Mouse (Mus musculus): ENCODE measurements around the gene Dctn5.
"Not testable (repeated sequence)": the region's sequence is repeated elsewhere in the genome, so short reads cannot be mapped to it uniquely, and the experiment has no call there.

Dctn5 gene

DNA sequence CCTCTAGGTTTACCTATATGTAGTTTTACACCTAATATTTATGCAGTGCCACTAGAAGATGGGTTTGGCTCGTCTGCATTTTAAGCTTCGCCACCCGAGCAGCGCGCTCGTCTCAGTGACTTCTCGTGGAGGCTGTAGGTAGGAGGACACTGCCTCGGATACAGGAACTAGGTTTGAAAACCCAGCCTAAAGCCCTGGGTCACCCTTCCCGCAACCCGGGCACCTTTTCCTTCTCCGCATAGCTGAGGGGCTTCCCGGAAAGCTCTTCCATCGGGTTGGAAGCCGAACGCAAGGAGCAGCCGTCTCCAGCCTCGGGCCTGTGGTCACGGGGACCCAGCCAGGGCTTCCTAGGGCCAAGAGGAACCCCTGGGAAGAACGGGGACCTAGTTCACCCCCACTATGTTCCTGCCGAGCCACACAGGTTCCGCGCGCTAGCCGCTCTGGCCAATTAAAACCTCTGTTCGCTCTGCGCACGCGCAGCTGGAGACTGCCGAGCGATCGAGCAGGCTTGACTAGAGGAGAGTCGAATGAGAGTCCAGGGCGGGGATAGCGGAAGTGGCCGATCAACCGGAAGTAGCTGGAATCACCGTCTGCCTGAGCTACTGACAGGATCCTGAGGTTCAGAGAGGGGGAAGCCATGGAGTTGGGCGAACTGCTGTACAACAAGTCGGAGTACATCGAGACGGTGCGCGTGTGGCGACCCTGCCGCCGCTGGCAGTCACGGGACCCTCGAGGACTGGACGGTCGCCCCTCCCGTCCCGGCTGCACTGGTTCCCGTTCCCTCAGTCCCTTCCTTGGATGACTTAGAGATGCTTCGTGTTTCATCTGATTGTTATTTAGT is at the start of gene Dctn5, which contains the start of gene Palb2:
Gene Dctn5, plus strand, starts transcription at position 545 of the 841 bp plus-strand sequence.
Gene Palb2, minus strand, starts transcription at position 489 of the 841 bp plus-strand sequence.
- DNase-seq: peak; percentile 99

DNA sequence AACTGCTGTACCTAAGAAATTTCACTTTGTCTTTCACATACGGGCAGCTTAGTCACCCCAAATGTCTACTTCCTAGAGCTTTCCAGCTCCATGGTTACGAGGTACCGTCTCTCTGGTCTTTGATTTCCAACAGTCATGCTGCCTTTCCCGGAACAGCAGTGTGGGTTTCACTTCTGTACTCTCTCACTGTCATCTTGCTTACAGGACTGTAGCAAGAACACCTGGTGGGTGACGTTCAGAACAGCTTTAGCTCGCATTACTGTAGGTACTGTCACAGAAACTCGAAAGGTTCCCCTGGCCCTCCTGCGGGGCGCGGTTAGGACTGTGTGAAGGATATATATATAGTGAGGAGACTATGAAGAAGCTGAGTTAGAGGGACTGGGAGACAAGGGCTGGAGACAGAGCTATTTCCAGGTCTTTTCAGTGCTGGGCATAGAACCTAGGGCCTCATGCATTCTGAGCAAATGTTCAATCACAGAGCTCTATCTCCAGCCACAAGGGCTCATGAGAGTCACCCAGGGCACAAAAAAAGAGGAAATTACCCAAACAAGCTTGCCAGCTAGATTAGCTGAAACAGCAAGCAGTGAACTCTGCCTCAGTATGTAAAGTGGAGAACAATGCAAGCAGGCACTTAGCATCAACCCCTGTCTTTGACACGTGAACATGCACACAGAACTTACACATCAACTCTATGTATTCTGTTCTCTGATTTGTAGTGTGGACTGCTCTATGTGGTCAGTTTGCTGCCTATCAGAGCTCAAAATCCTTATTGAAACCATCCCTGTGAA is 45.5 kb upstream of the Dctn5 start:
- no peak for DNase-seq

DNA sequence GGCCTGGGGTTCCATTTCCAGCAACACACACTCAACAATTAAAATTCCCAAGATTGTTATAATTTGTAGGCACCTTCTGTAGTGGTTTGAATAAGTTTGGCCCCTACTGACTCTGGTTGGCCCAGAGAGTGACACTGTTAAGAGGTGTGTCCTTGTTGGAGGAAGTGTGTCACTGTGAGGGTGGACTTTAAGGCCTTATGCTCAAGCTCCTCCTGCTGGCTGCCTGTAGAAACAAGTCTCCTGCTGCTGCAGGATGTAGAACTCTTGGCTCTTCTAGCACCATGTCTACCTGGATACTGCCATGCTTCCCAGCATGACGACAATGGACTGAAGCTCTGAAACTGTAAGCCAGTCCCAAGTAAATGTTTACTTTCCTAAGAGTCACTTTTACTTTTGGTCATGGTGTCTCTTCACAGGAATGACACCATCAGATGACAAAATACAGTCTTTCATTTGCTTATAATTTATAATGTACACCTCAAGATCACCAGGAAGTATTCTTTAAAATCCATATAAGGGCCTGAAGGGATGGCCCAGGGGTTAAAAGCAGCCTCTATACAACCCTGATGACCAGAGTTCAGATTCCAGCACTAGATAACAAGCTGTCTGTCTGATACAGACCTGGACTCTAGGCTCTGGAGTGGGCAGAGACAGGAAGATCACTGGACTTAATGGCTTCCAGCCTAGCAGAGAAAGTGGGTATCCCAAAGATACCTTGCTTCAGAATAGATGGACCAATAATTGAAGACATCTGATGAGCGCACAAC is 38.1 kb upstream of the Dctn5 start:
- no peak for DNase-seq

DNA sequence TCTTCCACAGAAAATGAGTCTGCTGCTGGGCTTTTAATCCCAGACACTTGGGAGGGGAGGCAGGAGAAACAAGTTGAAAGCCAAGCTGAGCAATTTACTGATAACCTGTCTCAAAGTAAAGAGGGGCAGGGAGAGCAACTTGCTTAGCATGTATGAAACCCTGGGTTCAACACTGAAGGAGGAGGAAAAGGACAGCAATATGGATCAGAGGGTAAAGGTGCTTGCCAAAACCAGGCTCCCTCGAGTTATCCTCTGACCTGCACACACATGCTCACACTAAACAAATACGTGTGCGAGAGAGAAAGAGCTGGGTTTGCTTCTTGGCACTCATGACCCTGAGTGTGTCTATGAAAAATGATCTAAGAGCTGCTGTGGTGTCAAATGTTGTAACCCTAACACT is 34.8 kb upstream of the Dctn5 start:
- no peak for DNase-seq

DNA sequence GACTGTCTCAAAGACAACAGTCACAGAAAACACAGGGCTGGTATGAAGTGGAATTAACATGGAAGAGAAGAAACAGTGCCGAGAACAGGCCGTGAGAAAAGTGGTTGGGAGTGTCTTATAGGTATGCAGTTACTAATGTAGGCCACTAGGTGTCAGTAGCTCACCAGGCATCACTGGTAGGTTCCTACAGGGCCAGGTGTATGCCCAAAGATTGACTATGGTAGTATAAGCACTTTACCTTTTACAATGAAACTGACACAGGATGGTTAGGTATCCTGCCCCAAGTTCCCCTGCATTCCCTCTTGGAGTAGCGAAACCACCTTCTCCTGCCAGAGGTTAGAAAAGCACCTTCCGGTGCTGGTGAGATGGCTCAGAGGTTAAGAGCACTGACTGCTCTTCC is 33.6 kb upstream of the Dctn5 start:
- peak; percentile 21 for DNase-seq

DNA sequence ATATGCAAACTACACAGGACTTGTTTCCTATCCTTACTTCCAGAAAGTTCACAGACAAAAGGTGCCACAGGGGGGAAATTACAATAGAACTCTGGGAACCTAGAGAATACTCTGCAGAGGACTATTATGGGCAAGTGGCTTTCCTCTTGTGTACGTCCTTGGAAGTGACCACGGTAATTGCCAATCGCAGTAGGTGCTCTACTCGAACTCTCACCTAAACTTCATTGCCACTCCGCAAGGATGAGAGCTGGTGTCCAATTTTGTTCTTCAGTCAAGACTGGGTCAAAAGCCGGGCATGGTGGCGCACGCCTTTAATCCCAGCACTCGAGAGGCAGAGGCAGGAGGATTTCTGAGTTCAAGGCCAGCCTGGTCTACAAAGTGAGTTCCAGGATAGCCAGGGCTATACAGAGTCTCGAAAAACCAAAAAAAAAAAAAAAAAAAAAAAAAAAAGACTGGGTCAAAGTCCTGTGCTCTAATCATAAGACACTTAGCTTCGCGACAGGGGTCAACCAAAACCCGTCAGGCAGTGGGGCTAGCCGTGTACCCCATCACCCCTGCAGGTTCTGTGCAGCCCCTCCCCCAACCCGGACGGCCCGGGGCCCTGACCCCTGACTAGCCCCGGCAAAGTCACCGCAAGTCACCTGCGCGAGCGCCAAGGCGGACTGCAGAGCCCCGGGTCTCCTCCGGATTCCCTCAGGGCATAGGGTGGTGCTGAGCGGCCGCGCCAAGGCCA is 31.7 kb upstream of the Dctn5 start:
- DNase-seq: not testable (repeated sequence)

DNA sequence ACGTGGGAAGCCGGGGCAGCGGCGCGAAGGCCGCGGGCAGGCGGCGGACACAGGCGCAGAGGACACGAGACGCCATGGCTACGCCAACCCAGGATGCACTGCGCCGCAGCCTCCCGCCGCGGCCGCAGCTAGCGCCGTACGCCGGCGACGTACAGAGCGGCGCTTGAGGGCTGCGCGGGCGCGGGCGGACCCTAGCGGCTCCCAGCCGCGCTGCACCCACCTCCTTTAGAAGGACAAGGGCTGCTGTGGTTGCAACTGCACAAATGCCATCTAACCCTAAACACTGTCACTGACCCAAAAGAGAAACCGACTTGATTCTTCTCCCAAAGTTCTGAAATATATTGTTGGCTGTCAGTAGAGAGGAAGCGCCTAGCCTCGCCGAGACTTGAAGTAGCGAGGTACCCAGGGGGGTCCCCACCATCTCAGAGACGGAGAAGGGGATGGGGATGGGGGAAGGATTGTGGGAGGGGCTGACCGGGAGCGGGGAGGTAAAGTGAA is 31.0 kb upstream of the Dctn5 start, which contains the start of gene Ndufab1:
Gene Ndufab1, minus strand, starts transcription at position 140 of the 498 bp plus-strand sequence.
- peak; percentile 92 for DNase-seq

DNA sequence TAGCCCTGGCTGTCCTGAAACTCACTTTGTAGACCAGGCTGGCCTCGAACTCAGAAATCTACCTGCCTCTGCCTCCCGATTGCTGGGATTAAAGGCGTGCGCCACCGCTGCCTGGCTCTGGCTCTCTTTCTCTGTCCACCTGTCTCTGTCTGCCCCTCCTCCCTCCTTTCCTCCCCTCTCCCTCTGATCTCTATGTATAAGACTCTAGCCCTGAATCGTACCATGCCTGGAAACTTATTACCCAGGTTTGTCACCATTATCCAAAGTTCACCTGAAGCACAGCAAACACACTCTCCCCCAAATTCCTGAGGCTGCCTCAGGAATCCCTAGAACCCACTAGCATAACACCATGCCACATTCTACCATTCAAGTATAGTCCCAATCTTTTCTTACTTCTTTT is 24.6 kb upstream of the Dctn5 start:
- DNase-seq: no peak

DNA sequence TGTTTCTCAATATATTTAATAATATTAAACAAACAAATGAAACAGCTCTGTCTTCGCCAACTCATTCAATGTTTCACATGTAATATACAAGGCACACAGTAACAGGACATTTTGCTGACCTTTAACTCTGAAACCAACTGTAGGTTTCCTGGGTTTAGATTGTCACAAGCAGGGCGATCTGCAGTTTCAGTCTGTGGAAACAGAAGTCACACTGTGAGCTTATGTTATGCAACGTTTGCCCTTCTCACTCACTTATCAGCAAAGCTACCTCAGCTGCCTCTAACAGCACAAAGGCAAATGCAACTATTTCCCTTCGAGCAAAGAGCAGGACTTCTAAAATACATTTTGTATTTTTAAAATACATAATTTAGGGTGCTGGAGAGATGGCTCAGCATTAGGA is 9.3 kb upstream of the Dctn5 start:
- no peak for DNase-seq

DNA sequence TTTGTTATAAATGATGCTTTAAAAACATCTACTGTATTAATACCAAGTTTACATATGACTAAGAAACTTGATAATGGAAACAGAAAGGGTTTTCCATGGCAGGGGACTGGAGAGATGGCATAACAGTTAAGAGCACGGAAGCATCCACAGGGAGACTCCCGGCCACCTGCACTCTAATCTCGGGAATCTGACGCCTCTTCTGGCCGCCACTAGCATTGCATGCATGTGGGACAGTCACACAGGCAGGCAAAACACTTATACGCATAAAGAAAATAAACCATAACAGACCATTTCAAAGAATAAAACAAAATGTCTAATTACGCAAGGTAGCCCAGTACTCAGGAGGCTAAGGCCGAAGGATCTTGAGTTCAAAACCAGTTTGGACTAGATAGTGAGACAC is 7.2 kb upstream of the Dctn5 start:
- DNase-seq: no peak

DNA sequence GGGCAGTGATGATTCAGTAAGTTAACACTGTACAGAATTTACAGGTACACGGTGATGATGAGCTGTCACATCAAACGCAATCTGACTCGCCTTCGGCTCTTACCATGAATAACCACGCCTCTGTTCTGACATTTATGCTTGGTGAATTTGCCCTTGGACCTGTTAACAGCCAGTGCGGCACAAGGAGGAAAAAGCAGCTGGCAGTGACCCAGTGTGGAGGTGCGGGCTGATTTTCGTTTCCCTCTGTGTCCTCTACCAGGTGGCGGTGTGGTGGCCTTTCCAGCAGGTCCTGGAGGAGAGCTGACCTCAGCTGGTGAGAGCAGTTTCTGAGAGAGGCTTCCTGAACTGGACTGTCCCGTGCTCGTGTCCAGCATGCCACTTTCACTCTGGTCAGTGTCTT is 5.9 kb upstream of the Dctn5 start:
- no peak for DNase-seq

DNA sequence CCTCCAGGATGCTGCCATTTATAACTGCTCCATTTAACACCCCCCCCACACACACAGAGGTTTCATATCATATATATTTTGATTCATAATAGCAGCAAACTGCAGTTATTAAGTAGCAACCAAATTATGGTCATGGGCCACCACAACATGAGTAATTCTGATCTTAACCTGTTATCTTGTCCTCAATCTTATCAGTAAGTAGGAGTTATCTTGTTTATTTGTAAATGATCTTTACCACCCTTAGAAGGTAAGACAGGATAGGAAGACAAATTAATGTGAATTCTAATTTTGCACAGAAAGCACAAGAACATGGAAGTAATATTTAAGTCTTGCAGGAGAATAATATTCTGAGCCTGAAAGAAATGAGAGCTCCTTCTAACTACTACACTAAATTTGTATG is 1.0 kb upstream of the Dctn5 start:
- DNase-seq: no peak

DNA sequence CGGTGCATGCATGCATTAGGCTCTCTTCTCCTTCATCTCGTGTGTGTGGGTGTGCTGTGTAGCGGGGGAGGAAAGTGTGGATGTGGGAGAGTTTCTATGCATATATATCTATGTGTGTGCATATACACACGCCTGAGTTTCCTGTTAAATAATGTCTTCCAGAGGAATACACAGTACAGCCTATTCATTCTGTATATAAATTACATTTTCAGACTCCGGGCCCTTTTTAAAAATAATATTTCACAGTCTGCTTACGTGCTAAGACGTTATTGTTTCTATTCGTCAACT is 441 bp downstream of the Dctn5 start:
- no peak for DNase-seq

DNA sequence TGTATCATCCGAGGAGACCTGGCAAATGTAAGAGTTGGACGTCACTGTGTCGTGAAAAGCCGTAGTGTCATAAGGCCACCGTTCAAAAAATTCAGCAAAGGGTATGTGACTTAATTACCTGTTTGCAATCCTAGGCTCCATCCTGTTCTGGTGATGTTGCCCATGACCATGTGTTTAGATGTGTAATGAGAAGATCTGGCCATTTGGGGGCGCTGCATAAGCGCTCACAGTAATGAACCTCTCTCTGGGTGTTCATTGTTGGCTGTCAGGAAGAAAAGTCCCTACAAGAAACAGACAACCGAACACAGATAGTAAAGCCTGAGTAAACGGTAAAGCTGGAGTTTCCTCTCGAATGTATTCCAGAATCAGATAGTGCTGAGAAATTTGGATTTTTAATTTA is 2.2 kb downstream of the Dctn5 start:
- DNase-seq: no peak

DNA sequence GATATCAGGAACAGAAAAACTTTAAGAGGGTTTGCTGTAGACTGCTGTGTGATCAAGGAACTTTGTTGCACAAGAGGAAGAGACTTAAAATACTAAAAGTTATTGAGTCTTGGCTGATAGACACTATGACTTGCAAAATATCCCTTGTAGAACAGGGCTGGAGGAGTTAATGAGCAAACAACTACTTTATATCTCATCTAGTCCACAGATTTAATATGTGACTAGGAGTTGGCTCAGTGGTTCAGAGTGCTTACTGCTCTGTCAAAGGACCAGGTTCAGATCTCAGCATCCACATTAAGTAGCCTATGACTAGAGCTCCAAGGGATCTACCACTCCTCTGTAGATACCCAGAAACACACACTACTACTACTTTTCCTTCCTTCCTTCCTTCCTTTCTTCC is 4.2 kb downstream of the Dctn5 start:
- no peak for DNase-seq

DNA sequence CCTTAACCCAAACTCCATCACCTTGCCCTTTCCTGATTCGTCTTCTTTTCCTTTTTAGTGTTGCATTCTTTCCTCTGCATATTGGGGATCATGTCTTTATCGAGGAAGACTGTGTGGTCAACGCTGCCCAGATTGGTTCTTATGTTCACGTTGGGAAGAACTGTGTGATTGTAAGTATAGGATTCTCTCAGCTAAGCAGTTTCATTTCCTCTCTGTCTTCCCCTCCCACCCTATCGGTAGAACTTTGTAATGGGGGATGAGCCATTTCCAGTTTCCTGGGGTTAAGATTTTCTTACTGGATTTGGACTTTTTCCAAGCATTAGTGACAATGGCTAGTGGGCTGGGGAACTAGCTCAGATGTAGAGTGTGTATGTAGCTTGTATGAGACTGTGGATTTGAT is 5.3 kb downstream of the Dctn5 start:
- DNase-seq: no peak

DNA sequence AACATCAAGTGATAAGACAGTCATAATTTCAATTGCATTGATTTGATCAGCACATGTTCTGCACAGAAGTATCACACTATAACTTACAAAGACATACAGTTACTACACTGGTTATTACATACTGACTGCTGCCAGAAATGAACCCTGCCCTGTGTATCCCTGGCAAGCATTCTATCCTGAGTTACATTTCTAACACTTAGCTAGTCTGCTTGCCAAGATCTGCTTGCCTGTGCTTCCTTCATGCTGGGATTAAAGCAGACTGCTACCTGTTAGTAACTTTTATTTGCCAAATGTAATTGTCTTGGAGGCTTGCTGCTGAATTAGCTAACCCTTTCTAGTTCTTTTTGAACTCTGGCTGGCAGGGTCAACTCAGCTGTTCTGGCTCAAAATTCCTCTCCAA is 8.2 kb downstream of the Dctn5 start:
- DNase-seq: no peak

DNA sequence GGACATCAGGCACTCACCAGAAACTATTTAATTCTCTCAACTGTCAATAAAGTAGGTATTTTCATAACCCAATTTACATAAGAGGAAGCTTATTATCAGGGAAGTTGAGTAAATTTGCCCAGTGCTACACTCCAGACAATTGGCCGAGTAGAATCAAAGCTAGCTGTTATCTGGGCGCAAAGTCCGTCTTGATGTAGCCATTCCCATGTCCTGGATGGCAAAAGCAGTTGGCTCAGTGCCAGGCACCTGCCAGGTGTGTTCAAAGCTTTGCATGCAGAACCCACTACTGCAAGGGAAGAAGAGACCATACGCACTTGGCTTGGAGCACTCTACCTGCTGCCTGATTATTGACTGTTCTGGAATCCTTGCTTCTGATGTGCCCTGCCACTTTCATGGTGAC is 19.6 kb downstream of the Dctn5 start:
- no peak for DNase-seq

DNA sequence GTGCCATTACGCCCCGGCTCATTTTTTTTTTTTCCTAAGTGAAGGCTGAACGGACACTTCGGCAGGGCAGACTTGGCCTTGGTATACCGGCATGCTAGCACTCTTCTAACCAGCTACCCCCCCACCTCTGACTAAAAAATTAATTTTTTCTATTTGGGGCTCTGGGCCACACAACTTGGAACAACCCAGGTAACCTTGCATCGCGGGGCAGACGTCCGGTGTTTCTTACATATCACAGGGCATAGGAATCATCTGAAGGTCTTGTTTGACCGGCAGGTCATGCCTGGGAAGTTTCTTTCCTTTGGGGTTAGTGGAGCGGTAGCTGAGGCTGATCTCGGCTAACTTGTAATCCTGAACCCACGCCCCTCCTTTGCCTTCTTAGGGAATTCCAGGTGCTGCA is 25.6 kb downstream of the Dctn5 start:
- DNase-seq: no peak

DNA sequence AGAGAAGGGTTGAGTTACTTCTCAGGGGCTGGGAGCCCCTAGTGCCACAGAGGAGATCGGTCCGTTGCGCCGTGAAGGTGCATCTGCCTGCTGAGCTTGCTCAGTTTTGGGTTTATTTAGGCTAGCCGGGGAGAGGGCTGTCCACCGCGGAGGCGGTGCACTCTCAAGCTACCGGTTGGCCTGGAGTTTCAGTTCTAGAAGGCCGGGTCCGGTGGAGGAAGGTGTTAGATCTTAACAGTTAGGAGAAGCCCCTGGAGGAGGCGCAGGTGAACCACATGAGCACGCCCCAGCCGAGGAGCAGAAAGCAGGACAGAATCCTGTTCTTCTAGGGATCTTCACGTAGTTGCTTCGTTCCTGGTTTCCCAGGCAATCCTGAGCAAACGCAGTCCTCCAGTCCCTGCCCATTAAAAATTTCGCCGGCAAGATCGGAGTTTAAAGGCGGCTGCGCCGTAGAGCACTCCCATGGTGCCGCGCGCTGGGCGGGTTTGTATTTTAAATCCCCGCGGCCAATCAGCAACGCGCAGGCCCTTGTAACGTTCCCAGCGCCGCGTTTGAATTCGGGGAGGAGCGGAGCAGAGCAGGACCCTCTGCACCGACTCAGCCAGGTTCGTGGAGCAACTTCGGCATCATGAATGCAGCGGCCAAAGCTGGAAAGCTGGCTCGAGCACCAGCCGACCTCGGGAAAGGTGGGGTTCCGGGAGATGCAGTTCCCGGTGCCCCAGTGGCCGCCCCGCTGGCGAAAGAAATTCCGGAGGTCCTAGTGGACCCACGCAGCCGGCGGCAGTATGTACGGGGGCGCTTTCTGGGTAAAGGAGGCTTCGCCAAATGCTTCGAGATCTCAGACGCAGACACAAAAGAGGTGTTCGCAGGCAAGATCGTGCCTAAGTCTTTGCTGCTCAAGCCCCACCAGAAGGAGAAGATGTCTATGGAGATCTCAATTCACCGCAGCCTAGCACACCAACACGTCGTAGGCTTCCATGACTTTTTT is 26.4 kb downstream of the Dctn5 start, which contains the start of gene Plk1:
Gene Plk1, plus strand, starts transcription at position 525 of the 988 bp plus-strand sequence.
- peak; percentile 82 for DNase-seq

DNA sequence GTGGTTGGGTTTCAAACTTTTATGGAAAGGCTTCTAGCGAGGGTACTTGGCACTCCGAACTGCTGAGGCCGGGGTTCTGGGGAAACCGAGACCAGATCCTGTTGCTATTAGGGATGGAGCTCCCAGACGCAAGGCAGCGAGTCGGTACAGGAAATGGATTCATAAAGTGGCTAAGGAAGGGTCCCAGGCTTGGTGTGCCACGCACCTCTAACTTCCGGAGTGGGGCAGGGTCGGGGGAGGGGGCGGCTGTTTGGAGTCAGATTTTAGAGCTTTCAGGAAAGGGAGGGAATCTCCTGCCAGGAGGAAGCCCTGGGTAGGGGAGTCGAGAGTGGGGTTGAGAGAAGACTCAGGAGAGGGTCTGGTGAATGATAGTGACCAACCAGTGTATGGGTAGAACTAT is 27.2 kb downstream of the Dctn5 start:
- DNase-seq: no peak
